Mouse (Mus musculus): ENCODE results near the gene Mest. TPM values are rescaled to one million over a fixed set of nuclear protein-coding genes. Genes with fewer than 3 reads are reported as not detected.

The Mest gene
- polyA plus RNA-seq (2015; fragmentation: Nextera tagmentation; extraction: Ambion mirVana) = 558 and 560 TPM in 2 replicates

- Histone ChIP-seq H3K9ac (ENCODE audit: low read depth, low read length) (no peak within 1 kb of the TSS), H3K4me3 (ENCODE audit: low read length) (no peak within 1 kb of the TSS), H3K27ac (ENCODE audit: low read length) (no peak within 1 kb of the TSS), H3K4me1 (ENCODE audit: control insufficient read depth, insufficient read depth, low read length) (no peaks in the 10 kb centered on the region), H3K4me2 (ENCODE audit: low read depth, low read length) (no peak within 1 kb of the TSS), H3K9me3 (ENCODE audit: control insufficient read depth, low read length) (no peaks in the 10 kb centered on the region), H3K27me3 (replicated peaks; ENCODE audit: control insufficient read depth, insufficient read depth, low read length) (no peaks in the 10 kb centered on the region), H3K36me3 (ENCODE audit: control insufficient read depth, insufficient read depth, low read length) (no peaks in the 10 kb centered on the region)
- no peak for ATAC-seq
- 62% methylated on average over 7 of the region's 7 CpGs for WGBS
These were observed at the start of gene Mest for GRCm38 (mm10) chr6:30723331-30723730. Mest (plus strand) TSS chr6:30723547.

- peak; percentile 81 for ATAC-seq
- Histone ChIP-seq H3K27me3 (replicated peaks; ENCODE audit: control insufficient read depth, insufficient read depth, low read length) (no peaks in the 10 kb centered on the region), H3K9me3 (ENCODE audit: control insufficient read depth, low read length) (no peaks in the 10 kb centered on the region), H3K4me2 (ENCODE audit: low read depth, low read length) (peak overlapping the region; percentile 28), H3K27ac (ENCODE audit: low read length) (peak overlapping the region; percentile 90), H3K4me3 (ENCODE audit: low read length) (peak overlapping the region; percentile 14; the same call in 1 of the 2 replicates), H3K4me1 (ENCODE audit: control insufficient read depth, insufficient read depth, low read length) (peaks cover 19% of the 10 kb centered on the region), H3K9ac (ENCODE audit: low read depth, low read length) (peak overlapping the region; percentile 17), H3K36me3 (ENCODE audit: control insufficient read depth, insufficient read depth, low read length) (no peaks in the 10 kb centered on the region)
- WGBS = 23% methylated on average over 14 of the region's 14 CpGs
These were observed 49.4 kb upstream of the Mest start for GRCm38 (mm10) chr6:30673764-30674561.

DNA sequence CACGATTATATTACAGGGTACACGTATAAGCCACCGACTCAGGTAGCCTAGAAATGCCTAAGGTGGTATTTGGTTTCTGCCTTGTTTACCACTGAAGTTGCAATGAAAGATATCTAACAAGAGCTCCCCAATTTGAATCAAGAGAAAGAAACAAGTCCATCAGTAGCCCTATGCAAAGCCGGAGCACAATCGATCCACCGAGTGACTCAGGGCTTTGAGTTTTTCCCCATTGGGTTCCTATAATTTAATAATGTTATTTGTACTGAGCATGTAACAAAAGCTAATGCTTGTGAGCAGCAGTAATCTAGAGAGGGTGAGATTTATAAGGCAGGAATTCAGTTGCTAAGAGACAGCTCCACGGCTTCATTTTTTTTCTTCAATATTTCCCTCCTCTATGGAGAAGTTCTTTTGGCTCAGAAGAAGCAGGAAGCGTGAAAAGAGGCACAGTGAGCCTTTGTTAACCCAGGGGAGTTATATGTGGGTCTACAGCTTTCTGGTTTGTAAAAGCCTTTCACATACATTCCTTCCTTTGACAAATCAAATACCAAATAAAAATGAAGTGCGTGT lies 48.5 kb upstream of the Mest start:
- H3K9ac ChIP-seq (ENCODE audit: low read depth, low read length) = peak overlapping the region; percentile 64; the same call in 1 of the 2 replicates

GRCm38 (mm10) chr6:30675281-30675771 lies 48.0 kb upstream of the Mest start:
- 33% methylated on average over 11 of the region's 11 CpGs for WGBS
- H3K4me2 ChIP-seq (ENCODE audit: low read depth, low read length) = peak overlapping the region; percentile 28
- H3K27me3 ChIP-seq (replicated peaks; ENCODE audit: control insufficient read depth, insufficient read depth, low read length) = no peaks in the 10 kb centered on the region
- H3K27ac ChIP-seq (ENCODE audit: low read length) = peak overlapping the region; percentile 90
- ATAC-seq = peak; percentile 58
- peaks cover 24% of the 10 kb centered on the region for H3K4me1 ChIP-seq (ENCODE audit: control insufficient read depth, insufficient read depth, low read length)
- H3K4me3 ChIP-seq (ENCODE audit: low read length) = no peak overlapping the region
- no peaks in the 10 kb centered on the region for H3K36me3 ChIP-seq (ENCODE audit: control insufficient read depth, insufficient read depth, low read length)
- H3K9me3 ChIP-seq (ENCODE audit: control insufficient read depth, low read length) = no peaks in the 10 kb centered on the region
- peak overlapping the region; percentile 64 for H3K9ac ChIP-seq (ENCODE audit: low read depth, low read length)

More for the DNA sequence above, 48.5 kb upstream of the Mest start:
- peak overlapping the region; percentile 28; the same call in 1 of the 2 replicates for H3K4me2 ChIP-seq (ENCODE audit: low read depth, low read length)
- H3K4me3 ChIP-seq (ENCODE audit: low read length) = no peak overlapping the region
- peak overlapping the region; percentile 90 for H3K27ac ChIP-seq (ENCODE audit: low read length)
- peak; percentile 38 for ATAC-seq
- H3K27me3 ChIP-seq (replicated peaks; ENCODE audit: control insufficient read depth, insufficient read depth, low read length) = no peaks in the 10 kb centered on the region
- peaks cover 24% of the 10 kb centered on the region for H3K4me1 ChIP-seq (ENCODE audit: control insufficient read depth, insufficient read depth, low read length)
- WGBS = 42% methylated on average over 9 of the region's 9 CpGs
- no peaks in the 10 kb centered on the region for H3K9me3 ChIP-seq (ENCODE audit: control insufficient read depth, low read length)
- H3K36me3 ChIP-seq (ENCODE audit: control insufficient read depth, insufficient read depth, low read length) = no peaks in the 10 kb centered on the region

DNA sequence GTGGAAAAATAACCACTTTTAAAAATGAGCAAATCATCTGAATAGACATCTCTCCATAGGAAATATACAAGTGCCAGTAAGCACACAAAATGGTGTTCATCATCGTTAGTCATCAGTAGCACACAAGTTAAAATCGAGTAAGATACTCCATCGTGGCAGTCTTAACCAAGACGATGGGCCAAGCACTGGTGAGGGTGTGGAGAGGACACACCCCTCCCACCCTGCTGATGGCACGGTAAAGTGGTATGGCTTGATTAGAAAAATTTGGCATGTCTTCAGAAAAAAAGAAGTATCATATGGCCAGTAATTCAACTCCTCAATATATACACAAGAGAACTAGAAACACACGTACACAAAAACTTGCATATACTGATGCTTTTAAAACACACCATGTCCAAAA lies 46.8 kb upstream of the Mest start:
- Histone ChIP-seq H3K27me3 (replicated peaks; ENCODE audit: control insufficient read depth, insufficient read depth, low read length) (no peaks in the 10 kb centered on the region), H3K36me3 (ENCODE audit: control insufficient read depth, insufficient read depth, low read length) (no peaks in the 10 kb centered on the region), H3K9me3 (ENCODE audit: control insufficient read depth, low read length) (no peaks in the 10 kb centered on the region), H3K4me2 (ENCODE audit: low read depth, low read length) (no peak overlapping the region), H3K27ac (ENCODE audit: low read length) (no peak overlapping the region), H3K9ac (ENCODE audit: low read depth, low read length) (no peak overlapping the region), H3K4me3 (ENCODE audit: low read length) (no peak overlapping the region), H3K4me1 (ENCODE audit: control insufficient read depth, insufficient read depth, low read length) (peaks cover 24% of the 10 kb centered on the region)
- 84% methylated on average over 6 of the region's 6 CpGs for WGBS
- no peak for ATAC-seq

DNA sequence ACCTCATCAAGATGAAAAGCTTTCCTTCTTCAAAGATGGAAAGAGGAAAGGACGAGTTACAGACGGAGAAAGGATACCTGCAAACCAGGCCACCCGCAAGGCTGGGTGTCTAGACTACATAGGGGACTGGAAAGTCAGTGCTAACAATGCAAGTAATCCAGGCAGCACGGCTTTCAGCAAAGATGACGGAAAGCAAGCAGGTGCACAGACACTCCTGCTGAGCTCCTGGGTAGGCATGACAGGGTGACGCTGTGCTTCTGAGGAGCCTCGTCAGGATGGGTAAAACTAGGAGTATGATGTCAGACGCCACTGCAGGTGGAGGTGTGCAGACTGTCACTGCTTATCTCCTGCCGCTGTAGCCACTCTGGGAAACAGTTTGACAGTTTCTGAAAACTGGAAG lies 45.8 kb upstream of the Mest start:
- ATAC-seq = no peak
- no peak overlapping the region for H3K4me3 ChIP-seq (ENCODE audit: low read length)
- H3K9ac ChIP-seq (ENCODE audit: low read depth, low read length) = no peak overlapping the region
- H3K9me3 ChIP-seq (ENCODE audit: control insufficient read depth, low read length) = no peaks in the 10 kb centered on the region
- H3K27me3 ChIP-seq (replicated peaks; ENCODE audit: control insufficient read depth, insufficient read depth, low read length) = no peaks in the 10 kb centered on the region
- H3K36me3 ChIP-seq (ENCODE audit: control insufficient read depth, insufficient read depth, low read length) = no peaks in the 10 kb centered on the region
- no peak overlapping the region for H3K4me2 ChIP-seq (ENCODE audit: low read depth, low read length)
- WGBS = 86% methylated on average over 9 of the region's 9 CpGs
- peaks cover 28% of the 10 kb centered on the region for H3K4me1 ChIP-seq (ENCODE audit: control insufficient read depth, insufficient read depth, low read length)
- H3K27ac ChIP-seq (ENCODE audit: low read length) = no peak overlapping the region

- H3K27ac ChIP-seq (ENCODE audit: low read length) = no peak overlapping the region
- H3K9me3 ChIP-seq (ENCODE audit: control insufficient read depth, low read length) = no peaks in the 10 kb centered on the region
- no peak overlapping the region for H3K4me2 ChIP-seq (ENCODE audit: low read depth, low read length)
- no peak for ATAC-seq
- 84% methylated on average over 6 of the region's 6 CpGs for WGBS
- H3K9ac ChIP-seq (ENCODE audit: low read depth, low read length) = no peak overlapping the region
- no peak overlapping the region for H3K4me3 ChIP-seq (ENCODE audit: low read length)
- no peaks in the 10 kb centered on the region for H3K27me3 ChIP-seq (replicated peaks; ENCODE audit: control insufficient read depth, insufficient read depth, low read length)
- H3K36me3 ChIP-seq (ENCODE audit: control insufficient read depth, insufficient read depth, low read length) = no peaks in the 10 kb centered on the region
- H3K4me1 ChIP-seq (ENCODE audit: control insufficient read depth, insufficient read depth, low read length) = peaks cover 32% of the 10 kb centered on the region
These were observed 44.9 kb upstream of the Mest start for GRCm38 (mm10) chr6:30678482-30678881.

- Histone ChIP-seq H3K4me2 (ENCODE audit: low read depth, low read length) (no peak overlapping the region), H3K4me1 (ENCODE audit: control insufficient read depth, insufficient read depth, low read length) (peaks cover 26% of the 10 kb centered on the region), H3K27ac (ENCODE audit: low read length) (no peak overlapping the region), H3K36me3 (ENCODE audit: control insufficient read depth, insufficient read depth, low read length) (no peaks in the 10 kb centered on the region), H3K9ac (ENCODE audit: low read depth, low read length) (no peak overlapping the region), H3K27me3 (replicated peaks; ENCODE audit: control insufficient read depth, insufficient read depth, low read length) (no peaks in the 10 kb centered on the region), H3K4me3 (ENCODE audit: low read length) (no peak overlapping the region), H3K9me3 (ENCODE audit: control insufficient read depth, low read length) (no peaks in the 10 kb centered on the region)
- WGBS = 30% methylated on average over 5 of the region's 5 CpGs
- ATAC-seq = no peak
These were observed 43.8 kb upstream of the Mest start for GRCm38 (mm10) chr6:30679567-30679966.

DNA sequence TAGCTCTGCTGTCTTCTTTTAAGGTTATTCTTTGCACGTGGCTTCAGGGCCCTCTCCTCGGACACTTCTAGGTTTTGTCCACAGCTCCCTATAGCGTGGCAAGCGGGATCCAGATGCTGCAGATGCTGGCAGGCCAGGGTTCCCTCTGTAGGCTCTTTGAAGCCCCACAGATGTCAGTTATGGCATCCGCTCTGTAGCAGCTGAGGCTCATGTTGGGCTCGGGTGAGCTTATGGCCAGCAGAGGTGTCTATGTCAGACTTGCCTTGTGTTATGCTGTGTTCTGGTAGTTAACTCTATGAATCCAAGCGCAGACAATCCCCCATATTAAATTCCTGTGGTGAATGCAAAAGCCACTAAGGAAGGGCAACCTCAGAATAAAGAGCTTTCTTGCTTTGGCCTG lies 42.9 kb upstream of the Mest start:
- no peaks in the 10 kb centered on the region for H3K9me3 ChIP-seq (ENCODE audit: control insufficient read depth, low read length)
- no peaks in the 10 kb centered on the region for H3K36me3 ChIP-seq (ENCODE audit: control insufficient read depth, insufficient read depth, low read length)
- whole genome bisulfite sequencing = 70% methylated on average over 7 of the region's 7 CpGs
- peaks cover 18% of the 10 kb centered on the region for H3K4me1 ChIP-seq (ENCODE audit: control insufficient read depth, insufficient read depth, low read length)
- no peaks in the 10 kb centered on the region for H3K27me3 ChIP-seq (replicated peaks; ENCODE audit: control insufficient read depth, insufficient read depth, low read length)
- no peak overlapping the region for H3K9ac ChIP-seq (ENCODE audit: low read depth, low read length)
- no peak overlapping the region for H3K4me3 ChIP-seq (ENCODE audit: low read length)
- no peak overlapping the region for H3K4me2 ChIP-seq (ENCODE audit: low read depth, low read length)
- no peak for ATAC-seq
- no peak overlapping the region for H3K27ac ChIP-seq (ENCODE audit: low read length)
